Mouse (Mus musculus): ENCODE measurements around the gene Dbil5.

DNA sequence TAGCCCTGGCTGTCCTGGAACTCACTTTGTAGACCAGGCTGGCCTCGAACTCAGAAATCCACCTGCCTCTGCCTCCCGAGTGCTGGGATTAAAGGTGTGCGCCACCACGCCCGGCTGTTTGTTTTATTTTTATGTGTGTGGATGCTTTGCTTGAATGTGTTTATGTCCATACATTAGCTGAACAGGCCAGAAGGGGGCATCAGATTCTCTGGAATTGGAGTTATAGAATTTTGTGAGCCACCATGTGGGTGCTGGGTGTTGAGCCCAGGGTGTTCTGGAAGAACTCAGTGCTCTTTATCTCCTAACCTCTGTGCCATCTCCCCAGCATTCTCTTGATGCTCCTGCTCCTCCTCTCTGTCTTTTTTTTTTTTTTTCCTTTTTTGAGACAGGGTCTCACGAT is 30.5 kb upstream of the Dbil5 start:
- TF ChIP-seq CTCF (IDR thresholded peaks at IDR 0.05; ENCODE audit: extremely low read depth, insufficient read depth, insufficient read length, insufficient replicate concordance): no peak
- TF ChIP-seq POLR2A (IDR thresholded peaks at IDR 0.05; ENCODE audit: low read depth, low read length): no peak
